Mouse (Mus musculus) intestine, postnatal 0 days (tissue): ENCODE data around the gene F11. TPM values are rescaled to one million over a fixed set of nuclear protein-coding genes. Genes with fewer than 3 reads are reported as not detected.
A peak's percentile ranks its signal among the peaks of the same experiment; 100 is the strongest.

Source experiments
- ATAC-seq: fragments of 200-750 bp; cut with Nextera tagmentation; 2 replicates; pipeline ENCODE4 v1.8.0; 2017; ENCODE audit warnings: mild to moderate bottlenecking, moderate TSS enrichment, moderate library complexity
- H3K27ac ChIP-seq: fragments of 300-500 bp; sonication (generic); 2 replicates; pipeline ENCODE4 v1.5.1; 2014; ENCODE audit warnings: mild to moderate bottlenecking, low read depth, low read length, moderate library complexity
- H3K27me3 ChIP-seq: fragments of 300-500 bp; sonication (generic); replicated peaks from 2 replicates; pipeline ENCODE4 v1.6.1; 2014; ENCODE audit warnings: low read length, mixed read lengths; ENCODE audit not compliant: control insufficient read depth, insufficient read depth
- H3K36me3 ChIP-seq: fragments of 300-500 bp; sonication (generic); 2 replicates; pipeline ENCODE4 v1.6.1; 2014; ENCODE audit warnings: mild to moderate bottlenecking, moderate library complexity; ENCODE audit not compliant: control insufficient read depth, insufficient read depth
- H3K4me1 ChIP-seq: fragments of 300-500 bp; sonication (generic); replicated peaks from 2 replicates; pipeline ENCODE4 v1.6.1; 2014; ENCODE audit warnings: antibody characterized with exemption, low read length, mixed read lengths; ENCODE audit not compliant: control insufficient read depth, insufficient read depth
- H3K4me2 ChIP-seq: fragments of 300-500 bp; sonication (generic); replicated peaks from 2 replicates; pipeline ENCODE4 v1.6.1; 2014; ENCODE audit warnings: low read depth, mild to moderate bottlenecking, moderate library complexity
- H3K4me3 ChIP-seq: fragments of 300-500 bp; sonication (generic); 2 replicates; pipeline ENCODE4 v1.5.1; 2014; ENCODE audit warnings: low read depth, low read length
- H3K9ac ChIP-seq: fragments of 300-500 bp; sonication (generic); 2 replicates; pipeline ENCODE4 v1.6.1; 2014; ENCODE audit warnings: mild to moderate bottlenecking, low read depth, low read length
- H3K9me3 ChIP-seq: fragments of 300-500 bp; sonication (generic); 2 replicates; pipeline ENCODE4 v1.6.1; 2016; ENCODE audit warnings: mixed run types; ENCODE audit not compliant: control insufficient read depth
- CTCF ChIP-seq: sonication (generic); IDR thresholded peaks from 2 replicates; pipeline ENCODE4 v1.5.1; 2016; ENCODE audit warnings: low read depth, mild to moderate bottlenecking, control low read depth, antibody characterized with exemption, moderate library complexity
- WGBS: fragments of 180-500 bp; shearing (Covaris S2); extraction: QIAGEN DNeasy Blood & Tissue Kit; methylation state at CpG from one replicate; pipeline ENCODE4 v1.1.7; 2014; 5-methylcytosine and 5-hydroxymethylcytosine counted together
- polyA plus RNA-seq: library from polyadenylated mRNA; unstranded; fragments of >200 nt; fragmentation: Nextera tagmentation; extraction: Ambion mirVana; gene quantifications from 2 replicates; pipeline ENCODE4 v1.2.1, GENCODE M21; 2015

The F11 gene
- polyA plus RNA-seq, 1 experiment from 2014 or later = not detected

GRCm38 (mm10) chr8:45294687-45295086 is 32.9 kb upstream of the F11 start, which contains the start of gene Klkb1:
Klkb1 (minus strand) TSS chr8:45294859.
- no peak within 1 kb of the TSS for H3K27ac ChIP-seq
- no peaks in the 10 kb centered on the region for H3K27me3 ChIP-seq
- WGBS = 61% methylated on average over 7 of the region's 7 CpGs
- no peak for TF ChIP-seq CTCF
- H3K9me3 ChIP-seq = no peaks in the 10 kb centered on the region
- H3K4me3 ChIP-seq = no peak within 1 kb of the TSS
- H3K9ac ChIP-seq = no peak within 1 kb of the TSS
- H3K4me2 ChIP-seq = no peak within 1 kb of the TSS
- H3K36me3 ChIP-seq = no peaks in the 10 kb centered on the region
- H3K4me1 ChIP-seq = no peaks in the 10 kb centered on the region
- ATAC-seq = no peak

GRCm38 (mm10) chr8:45291790-45292189 is 30.0 kb upstream of the F11 start:
- Histone ChIP-seq H3K9ac (no peak overlapping the region), H3K27ac (no peak overlapping the region), H3K4me2 (no peak overlapping the region), H3K27me3 (no peaks in the 10 kb centered on the region), H3K9me3 (no peaks in the 10 kb centered on the region), H3K4me3 (no peak overlapping the region), H3K36me3 (no peaks in the 10 kb centered on the region), H3K4me1 (no peaks in the 10 kb centered on the region)
- ATAC-seq = no peak
- no peak for TF ChIP-seq CTCF
- 83% methylated on average over 2 of the region's 2 CpGs for WGBS

GRCm38 (mm10) chr8:45281630-45282029 is 19.8 kb upstream of the F11 start:
- Histone ChIP-seq H3K9me3 (no peaks in the 10 kb centered on the region), H3K27me3 (no peaks in the 10 kb centered on the region), H3K4me2 (no peak overlapping the region), H3K4me1 (no peaks in the 10 kb centered on the region), H3K4me3 (no peak overlapping the region), H3K27ac (no peak overlapping the region), H3K9ac (no peak overlapping the region), H3K36me3 (no peaks in the 10 kb centered on the region)
- WGBS = 51% methylated on average over 8 of the region's 8 CpGs
- no peak for TF ChIP-seq CTCF
- peak; percentile 36; the same call in 1 of the 2 replicates for ATAC-seq

- H3K4me3 ChIP-seq = no peak overlapping the region
- ATAC-seq = no peak
- no peaks in the 10 kb centered on the region for H3K27me3 ChIP-seq
- no peak for TF ChIP-seq CTCF
- H3K4me1 ChIP-seq = no peaks in the 10 kb centered on the region
- no peak overlapping the region for H3K27ac ChIP-seq
- no peak overlapping the region for H3K4me2 ChIP-seq
- H3K9me3 ChIP-seq = no peaks in the 10 kb centered on the region
- H3K36me3 ChIP-seq = no peaks in the 10 kb centered on the region
- H3K9ac ChIP-seq = no peak overlapping the region
- WGBS = 58% methylated on average over 3 of the region's 3 CpGs
Measured at GRCm38 (mm10) chr8:45277453-45277852, 15.6 kb upstream of the F11 start.

- no peak overlapping the region for H3K9ac ChIP-seq
- no peak for ATAC-seq
- no peak overlapping the region for H3K4me2 ChIP-seq
- no peaks in the 10 kb centered on the region for H3K9me3 ChIP-seq
- H3K4me3 ChIP-seq = no peak overlapping the region
- H3K36me3 ChIP-seq = no peaks in the 10 kb centered on the region
- H3K27me3 ChIP-seq = no peaks in the 10 kb centered on the region
- no peak overlapping the region for H3K27ac ChIP-seq
- TF ChIP-seq CTCF = no peak
- H3K4me1 ChIP-seq = no peaks in the 10 kb centered on the region
- WGBS = 64% methylated on average over 4 of the region's 4 CpGs
Measured at GRCm38 (mm10) chr8:45274317-45274716, 12.5 kb upstream of the F11 start.

GRCm38 (mm10) chr8:45269056-45269455 is 7.2 kb upstream of the F11 start:
- ATAC-seq = no peak
- H3K9me3 ChIP-seq = no peaks in the 10 kb centered on the region
- no peak overlapping the region for H3K9ac ChIP-seq
- H3K27me3 ChIP-seq = no peaks in the 10 kb centered on the region
- no peak overlapping the region for H3K4me2 ChIP-seq
- no peak overlapping the region for H3K27ac ChIP-seq
- H3K4me3 ChIP-seq = no peak overlapping the region
- no peaks in the 10 kb centered on the region for H3K4me1 ChIP-seq
- no peak for TF ChIP-seq CTCF
- no peaks in the 10 kb centered on the region for H3K36me3 ChIP-seq

- Histone ChIP-seq H3K9ac (no peak overlapping the region), H3K4me2 (no peak overlapping the region), H3K4me1 (no peaks in the 10 kb centered on the region), H3K36me3 (no peaks in the 10 kb centered on the region), H3K27me3 (no peaks in the 10 kb centered on the region), H3K27ac (no peak overlapping the region), H3K9me3 (no peaks in the 10 kb centered on the region), H3K4me3 (no peak overlapping the region)
- ATAC-seq = no peak
- TF ChIP-seq CTCF = no peak
Measured at GRCm38 (mm10) chr8:45268485-45268884, 6.7 kb upstream of the F11 start.
